Mouse (Mus musculus) frontal cortex, postnatal 25 days (tissue): ENCODE measurements at regions not wholly inside any gene's neighbourhood (a gene's known extent, or its start where the extent isn't known, plus 50 kb on each side); places are given as distances from the start of the nearest gene placed in this dataset.

Experiments used
- DNase-seq, 2 experiments: peaks; one replicate each; pipeline ENCODE4 v3.0.0; 2022; ENCODE audit warnings: low spot score in 2 of 2

DNA sequence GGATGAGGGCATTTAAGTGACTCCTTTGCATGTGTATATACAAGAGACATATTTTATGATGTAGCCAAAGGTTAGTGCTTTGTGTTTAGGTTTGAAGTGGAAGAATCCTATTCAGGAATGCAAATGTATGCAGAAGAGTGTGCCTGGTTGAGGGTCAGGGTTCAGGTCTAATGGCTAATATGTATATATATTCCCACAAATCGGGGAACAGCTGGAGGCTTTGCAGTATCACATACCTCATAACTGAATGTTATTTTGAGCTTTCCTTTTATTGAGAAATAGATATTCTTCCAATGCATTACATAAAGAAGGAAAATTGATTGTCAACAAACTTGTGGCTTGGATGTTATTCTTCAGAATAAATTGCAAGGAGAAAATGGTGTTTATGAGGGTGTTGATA lies 239.9 kb downstream of the Fam173b start:
- DNase-seq, result no peak

DNA sequence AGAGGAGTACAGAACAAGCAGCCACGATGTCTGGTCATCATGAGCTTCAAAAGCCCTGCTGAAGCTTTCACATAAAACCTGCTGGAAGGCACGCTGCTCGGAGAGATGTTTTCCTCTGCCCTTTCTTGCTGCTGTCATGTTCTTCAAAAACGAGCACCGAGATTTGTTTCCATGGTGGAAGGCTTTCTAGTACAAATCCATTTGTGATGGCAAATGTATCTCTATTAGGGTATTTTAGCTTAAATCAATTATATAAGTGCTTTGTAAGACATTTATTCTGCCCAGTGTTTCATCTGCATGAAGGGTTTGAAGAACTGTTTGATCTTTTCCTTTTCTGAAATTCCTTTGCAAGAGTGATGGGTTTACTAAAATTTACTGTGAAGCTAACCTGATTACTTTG lies 253.1 kb downstream of the Fam173b start:
- DNase-seq, result no peak

DNA sequence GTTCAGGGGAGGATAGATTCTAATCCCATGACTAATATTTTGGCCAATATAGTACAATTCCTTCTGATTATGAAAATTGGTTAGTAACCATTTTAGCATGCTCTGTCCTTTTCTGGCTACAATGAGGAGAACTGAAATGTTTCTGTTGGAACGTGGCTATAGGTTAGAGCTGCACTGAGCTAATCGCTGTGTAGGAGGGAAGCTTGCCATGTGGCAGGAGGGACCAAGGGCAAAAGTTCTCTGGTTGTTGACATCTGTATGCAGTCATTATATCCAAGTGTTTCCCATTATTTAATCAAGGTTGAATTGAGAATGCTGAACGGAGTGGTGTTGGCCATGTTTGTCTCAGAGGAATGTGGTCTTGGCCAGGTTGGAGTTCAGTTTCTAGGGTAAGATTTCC lies 253.5 kb downstream of the Fam173b start:
- no peak for DNase-seq

DNA sequence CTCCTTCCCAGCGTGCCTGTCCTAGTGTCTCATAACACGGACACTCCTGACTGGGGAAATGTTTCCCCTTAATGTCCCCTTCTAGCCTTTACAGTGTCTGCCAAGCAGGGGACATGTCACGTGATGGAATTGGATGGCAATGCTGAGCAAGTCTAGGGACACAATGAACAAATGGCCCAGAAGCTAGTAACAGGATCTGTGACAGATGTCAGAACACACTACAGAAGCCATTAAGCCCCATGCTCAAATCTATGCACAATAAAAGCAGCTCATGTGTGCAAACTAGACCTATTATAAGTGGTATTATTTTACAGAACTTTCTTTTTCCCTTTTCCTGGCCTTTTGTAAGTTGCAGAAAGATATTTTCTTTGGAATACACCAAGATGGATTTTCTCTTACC lies 267.4 kb downstream of the Fam173b start:
- no peak for DNase-seq

DNA sequence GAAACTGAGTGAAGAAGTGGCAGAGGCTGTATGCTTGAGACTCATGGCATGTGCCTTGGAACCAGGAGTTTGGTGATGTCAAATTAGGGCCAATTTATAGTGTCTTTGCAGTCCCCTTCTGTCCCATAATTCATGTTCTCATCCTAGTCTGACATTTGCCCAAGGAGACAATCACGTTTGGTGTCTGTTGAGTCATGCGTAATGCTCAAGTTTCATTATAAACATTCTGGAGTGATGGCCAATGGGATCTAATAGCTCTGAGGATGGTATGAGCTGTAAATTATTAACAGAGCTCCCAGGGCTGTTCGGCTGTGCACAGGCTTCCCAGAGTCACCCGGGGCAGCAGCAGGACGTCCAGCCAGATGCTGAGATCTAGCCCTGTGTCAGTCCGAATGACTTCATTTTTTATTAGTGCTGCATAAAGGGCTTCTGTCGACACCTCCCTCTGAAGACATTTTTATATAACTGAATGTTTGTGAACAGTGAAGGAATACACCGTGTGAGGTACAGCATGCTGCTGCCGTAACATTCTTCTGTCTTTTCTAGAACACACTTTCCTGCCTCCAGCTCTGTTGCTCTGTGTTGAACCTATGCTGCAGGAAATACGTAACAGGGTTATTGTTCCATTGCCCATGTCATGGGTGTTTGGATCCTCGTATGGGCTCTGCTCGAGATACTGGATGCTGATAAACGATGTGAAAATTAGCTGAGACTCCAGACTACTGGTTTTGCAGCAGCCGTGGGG lies 268.2 kb downstream of the Fam173b start:
- no peak for DNase-seq

DNA sequence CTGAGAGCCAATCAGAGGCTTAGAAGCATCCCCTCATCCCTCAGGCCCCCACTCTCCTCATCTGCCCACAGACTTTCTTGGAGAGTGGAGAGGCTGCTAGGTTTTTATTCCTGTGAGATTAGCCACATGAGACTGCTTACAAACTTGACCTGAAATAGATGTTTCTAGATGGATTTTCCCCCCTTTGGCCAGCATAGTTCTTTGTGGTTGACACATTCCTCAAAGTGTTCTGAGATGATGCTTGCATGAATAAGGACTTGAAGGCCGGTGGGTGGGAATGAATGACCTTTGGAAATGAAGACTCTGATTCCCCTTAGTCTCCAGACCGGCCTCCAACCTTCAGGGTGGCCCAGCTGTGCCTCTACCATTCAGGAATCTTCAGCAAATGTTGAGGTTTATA lies 273.8 kb downstream of the Fam173b start:
- no peak for DNase-seq

DNA sequence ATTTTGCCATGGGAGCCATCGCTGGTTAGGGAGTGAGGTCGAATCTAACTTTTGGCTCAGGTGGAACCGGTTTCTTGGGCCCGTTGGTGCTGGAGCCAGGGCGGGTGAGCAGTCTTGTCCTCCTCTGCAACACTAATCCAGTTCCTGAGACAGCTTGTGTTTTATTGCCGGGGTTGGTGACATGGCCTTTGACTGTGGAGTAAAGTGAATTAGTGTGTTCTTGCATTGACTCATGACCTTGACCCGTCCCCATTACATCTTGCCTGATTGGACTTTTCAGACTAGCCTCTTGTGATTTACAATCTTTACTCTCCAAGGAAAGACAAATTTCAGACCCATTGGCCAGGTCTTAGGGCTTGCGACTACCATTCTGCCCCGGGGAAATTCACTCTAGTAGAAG lies 278.8 kb downstream of the Fam173b start:
- DNase-seq, result no peak

DNA sequence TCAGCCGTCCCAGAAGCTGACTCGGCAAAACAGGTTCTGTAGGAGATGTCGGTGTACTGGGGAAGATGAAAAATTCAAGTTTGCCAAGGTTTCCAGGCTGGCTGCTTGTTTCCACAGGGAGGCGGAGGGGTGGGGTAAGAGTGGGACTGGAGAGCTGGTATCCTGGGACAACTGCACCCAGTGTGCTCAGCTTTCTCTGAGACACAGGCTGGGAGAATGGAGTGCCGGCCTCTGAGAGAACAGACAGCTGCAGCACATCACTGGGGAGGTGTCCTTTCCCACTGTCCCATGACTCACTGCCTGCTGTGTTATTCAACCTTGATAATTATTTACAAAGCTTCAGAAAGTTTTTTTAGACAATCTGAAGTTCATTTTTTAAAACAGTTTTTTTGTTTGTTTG lies 280.7 kb downstream of the Fam173b start:
- no peak for DNase-seq

DNA sequence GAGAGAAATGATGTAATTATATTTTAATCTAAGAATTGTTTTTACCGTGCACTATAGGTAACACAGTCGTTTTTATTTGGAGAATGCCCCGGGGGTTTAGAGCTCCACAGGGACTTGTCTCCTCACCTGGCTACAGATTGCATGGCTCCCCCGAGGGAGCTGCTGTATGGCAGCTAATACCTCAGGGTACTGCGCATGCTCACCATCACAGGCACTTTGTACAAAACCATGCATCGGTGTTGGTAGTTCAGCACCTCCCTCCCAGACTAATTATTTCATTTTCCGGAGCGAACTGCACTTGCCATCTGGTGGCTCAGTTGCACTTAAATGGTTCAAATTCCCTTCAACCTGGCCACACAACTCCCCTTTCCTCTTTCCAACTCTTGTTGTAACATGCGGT lies 281.9 kb downstream of the Fam173b start:
- no peak for DNase-seq

DNA sequence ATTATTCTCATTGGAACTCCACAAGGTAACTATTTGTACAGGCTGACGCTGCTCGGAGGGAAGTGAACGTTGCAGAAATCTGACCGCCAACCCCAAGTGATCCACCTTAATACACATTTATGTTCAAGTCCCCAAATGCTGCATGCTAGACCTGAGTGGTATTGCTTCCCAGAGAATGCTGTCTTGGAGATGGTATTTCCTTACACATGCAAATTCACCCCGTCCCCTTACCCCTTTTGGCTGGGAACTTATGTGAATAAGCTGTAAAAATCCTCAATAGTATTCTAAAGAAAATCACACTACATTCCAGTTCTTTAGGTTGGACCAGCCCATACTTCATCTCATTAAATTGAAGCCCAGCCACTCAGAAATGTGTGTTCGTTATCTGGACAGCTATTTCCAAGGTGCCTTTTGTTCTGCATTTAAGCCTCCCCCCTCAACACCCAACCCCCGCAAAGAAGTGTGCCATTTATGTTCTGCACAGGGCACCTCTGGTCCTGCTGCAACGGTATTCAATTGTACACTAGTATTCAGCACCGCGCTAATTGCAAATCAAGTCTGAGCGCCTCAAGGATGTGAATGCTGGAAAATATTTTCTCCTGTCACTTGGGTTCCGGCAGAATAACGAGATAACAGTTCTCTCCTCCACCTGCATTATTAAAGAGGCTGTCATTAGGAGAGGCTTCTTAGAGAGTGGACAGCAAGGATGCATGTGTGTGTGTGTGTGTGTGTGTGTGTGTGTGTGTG lies 278.0 kb upstream of the Tas2r119 start:
- DNase-seq, result no peak

DNA sequence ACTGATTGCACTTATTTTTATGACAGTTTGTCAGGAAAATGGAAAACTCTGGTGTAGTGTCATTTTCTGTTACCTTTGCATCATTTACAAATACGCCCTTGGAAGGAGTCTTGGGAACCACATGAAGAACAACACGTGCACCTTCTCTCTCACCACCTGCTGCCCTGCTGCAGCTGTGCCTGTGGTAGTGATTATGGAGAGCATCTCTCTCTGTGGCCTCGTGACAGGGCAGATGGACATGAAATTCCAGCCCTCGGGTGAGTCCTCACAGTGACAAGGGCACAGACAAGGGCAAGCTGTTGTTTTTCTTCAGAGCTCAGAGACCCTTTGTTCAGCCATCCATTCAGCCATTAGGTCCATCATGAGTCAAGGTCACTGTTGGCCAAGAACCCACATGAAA lies 276.8 kb upstream of the Tas2r119 start:
- DNase-seq, result no peak

DNA sequence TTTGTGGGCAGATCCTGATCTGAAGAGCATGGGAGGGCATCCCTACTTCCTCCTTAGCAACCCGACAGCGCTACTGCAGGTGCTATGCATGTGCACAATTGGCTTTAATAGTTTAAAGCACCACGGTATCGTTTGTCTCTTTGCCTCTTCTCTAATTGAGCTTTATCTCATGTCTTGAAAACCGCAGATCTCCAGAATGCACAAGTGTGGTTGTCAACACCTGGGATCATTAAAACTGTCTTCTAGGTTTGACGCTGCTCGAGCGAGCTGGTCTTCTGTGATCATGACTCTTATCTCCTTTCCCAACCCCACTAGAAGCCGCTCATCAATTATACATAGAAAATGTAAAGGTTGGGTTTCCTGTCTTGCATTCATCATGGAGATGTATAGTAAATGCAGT lies 268.7 kb upstream of the Tas2r119 start:
- no peak for DNase-seq

DNA sequence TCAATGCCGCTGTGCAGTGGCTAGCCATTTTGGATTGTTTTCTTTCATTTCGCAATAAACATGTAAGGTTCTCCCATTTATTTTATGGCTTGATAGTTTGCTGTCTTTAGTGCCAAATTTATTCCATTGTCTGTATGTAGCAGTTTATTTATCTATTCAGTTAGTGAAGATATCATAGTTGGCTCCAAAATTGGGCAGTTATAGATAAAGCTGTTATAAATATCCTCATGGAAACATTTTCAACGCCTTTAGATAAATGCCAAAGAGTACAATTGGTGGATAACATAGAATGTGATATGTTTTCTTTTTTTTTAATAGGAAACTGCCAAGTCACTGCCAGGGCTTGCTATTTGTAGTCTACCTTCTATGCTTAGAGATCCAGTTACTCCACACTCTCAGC lies 265.1 kb upstream of the Tas2r119 start:
- DNase-seq, result no peak

DNA sequence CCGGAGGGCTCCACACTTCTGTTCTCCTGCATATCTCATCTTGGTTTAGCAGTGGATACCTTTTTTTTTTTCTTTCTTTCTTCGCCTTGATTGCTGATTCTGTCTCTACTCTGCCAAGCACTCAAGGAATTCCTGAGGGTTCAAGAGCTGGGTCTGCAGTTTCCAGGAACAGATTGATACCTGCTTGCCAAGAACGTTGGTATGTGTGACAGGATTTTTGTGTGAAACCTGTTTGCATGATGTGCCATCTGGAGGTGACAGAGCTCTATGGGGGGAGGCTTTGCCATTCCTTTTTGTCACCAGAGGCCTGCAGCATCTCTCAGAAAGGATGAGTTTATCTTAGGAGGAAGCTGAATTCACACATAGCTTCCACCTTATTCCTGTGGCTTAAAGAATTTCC lies 255.6 kb upstream of the Tas2r119 start:
- DNase-seq, result no peak

DNA sequence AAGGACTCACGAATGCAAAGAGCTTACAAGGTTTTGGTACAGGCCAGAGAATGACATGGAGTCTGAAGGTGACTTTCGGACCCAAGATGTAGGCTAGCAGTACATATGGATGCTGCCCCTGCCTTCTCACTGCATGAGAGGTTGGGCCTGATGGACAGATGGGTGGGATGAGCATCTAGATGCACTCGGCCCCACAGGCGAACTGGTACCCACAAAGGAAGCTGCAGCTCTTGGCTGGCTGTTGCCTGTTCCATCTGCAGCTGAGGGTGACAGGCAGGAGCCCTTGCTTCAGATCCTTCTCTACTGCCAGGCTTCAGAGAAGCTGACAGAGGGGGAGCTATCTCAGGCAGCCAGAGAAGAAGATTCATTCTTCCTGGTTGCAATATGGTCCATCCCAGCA lies 216.8 kb upstream of the Tas2r119 start:
- no peak for DNase-seq

DNA sequence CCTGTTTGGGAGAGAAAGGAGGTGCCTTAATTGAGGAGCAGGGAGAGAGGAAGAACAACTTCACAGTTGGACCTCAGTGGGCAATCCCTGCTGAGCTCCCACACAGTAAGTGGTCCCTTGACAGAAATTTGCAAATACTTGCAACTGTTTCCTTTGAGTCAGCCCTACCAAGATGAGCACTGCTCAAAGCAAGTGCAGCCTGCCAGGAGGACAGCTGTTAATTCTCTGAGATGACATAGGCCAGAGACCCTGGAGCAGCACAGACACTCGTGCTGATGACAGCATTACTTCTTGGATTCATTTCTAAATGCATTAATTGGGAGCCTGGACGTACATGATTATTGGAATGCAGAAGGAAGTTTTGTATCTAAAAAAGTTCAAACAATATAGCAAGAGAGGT lies 215.1 kb upstream of the Tas2r119 start:
- no peak for DNase-seq

DNA sequence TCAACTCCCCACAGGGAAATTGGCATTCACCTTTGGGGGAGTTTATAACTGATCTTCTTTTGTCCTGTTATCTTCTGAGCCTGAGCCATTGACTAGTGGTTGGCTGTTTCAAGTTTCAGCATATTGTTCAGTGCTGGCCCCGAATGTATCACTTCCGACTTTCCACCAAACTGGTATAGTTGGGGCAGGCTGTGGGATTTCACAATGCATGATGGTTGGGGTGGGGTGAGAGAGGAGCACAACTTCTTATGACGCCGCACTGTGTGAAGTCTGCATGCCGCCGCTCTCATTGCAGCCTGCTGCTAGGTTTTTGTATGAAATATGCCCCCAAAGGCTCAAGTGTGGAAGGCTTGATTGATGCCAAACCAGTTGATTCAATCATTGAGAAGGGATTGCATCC lies 212.2 kb upstream of the Tas2r119 start:
- no peak for DNase-seq

DNA sequence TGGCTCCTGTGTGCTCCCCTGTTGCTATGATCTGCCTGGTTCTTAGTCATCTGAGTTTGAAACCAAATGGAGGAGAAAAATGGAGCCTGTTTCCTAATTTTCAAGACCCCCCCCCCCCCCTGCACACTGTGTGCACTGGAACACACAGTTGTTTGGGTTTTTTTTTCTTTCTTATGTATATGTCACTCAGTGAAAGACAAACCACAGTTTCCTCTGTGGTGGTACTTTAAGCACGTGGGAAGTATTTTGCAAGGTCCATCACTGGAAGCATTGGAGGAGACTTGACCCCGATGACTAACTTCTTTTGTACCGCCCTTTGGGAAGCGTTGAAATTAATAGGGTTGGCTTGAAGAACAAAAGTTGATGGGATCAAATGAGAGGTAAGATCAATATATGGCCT lies 211.5 kb upstream of the Tas2r119 start:
- DNase-seq, result no peak

DNA sequence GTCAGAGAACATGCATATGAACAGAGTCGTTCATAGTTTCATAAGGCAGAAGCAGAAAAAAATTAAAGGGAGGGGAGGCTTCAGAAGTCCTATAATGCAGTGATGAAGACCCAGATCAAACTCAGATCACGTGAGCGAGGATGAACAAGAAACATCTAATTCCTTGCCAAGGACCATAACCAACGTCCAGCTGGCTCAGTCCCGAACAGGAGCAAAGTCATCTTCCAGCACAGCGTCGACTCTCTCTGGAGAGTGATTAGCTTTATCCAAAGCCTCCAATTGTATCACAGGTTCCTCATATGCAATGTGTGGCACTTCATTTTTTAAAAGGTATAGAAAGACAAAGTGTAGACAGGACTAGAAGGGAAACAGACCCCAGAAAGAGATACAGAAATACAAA lies 204.2 kb upstream of the Tas2r119 start:
- no peak for DNase-seq

DNA sequence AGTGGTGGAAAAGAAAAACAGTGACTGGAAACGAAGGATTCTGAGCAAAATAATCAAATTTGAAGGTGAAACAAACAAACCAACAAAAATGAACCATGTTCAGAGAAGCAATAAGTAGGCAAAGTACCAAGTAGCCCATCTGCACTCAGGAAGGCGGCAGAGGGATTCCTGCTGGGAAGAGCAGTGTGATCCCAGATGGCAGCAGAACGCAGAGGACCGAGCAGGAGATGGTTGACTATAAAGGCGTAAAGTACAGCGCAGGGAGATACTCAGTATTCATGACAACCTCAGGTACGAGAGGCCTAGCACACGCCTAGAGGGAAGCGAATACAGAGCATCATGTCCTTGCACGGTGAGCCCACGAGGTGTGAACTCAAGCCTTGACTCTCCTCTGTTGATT lies 203.2 kb upstream of the Tas2r119 start:
- no peak for DNase-seq

DNA sequence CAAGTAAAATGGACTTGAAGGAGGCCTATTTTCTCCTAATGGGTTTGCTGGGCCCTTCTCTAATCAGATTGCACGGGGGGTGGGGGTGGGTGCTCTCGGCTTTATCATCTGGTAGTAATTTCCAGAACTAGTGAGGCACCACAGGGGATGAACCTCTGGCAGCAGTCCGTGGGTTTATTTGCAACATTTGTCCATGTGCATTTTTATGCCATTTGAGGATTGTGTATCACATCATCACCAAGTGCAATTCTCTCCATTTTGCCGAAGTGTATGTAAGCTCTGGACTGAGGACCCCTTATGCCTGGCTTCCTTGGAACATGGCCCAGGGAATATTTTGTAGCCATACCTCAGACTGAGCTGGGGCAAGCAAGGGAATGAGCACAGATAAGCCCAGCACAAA lies 200.6 kb upstream of the Tas2r119 start:
- no peak for DNase-seq

DNA sequence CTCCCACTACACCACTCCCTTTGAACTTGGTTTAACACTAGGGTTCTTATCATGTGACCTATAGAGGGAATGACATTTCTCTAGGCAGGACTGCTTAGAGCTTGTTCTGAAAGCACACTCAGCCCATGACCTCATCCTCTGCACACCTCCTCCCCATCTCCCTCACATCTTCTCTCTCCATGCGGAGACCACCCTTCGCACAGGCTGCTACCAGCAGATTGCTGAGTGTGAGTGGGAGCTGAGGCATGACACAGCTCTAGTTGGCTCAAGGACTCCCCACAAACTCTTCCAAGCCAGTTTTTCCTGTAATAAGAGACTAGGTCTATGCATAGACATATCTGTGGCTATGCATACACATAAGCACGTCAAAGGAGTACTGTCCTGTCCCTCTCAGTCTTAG lies 199.5 kb upstream of the Tas2r119 start:
- no peak for DNase-seq

DNA sequence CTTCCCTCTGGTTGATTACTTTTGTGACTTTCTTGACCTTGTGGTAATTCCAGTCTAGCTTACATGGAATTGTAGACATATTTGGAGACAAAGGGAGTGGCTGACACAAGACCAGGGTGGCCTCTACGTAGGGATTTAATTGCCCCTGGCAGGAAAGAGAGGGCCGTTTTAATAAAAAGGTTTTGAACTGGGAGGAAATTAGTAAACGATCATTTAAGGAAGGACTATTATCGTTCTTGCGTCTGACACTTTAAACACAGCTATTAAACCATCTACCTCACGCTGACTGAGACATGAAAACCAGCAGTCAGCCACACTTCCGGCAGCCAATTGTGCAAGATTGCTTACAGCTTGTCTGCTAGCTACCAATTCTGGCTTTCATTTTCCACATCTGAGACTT lies 197.1 kb upstream of the Tas2r119 start:
- no peak for DNase-seq

DNA sequence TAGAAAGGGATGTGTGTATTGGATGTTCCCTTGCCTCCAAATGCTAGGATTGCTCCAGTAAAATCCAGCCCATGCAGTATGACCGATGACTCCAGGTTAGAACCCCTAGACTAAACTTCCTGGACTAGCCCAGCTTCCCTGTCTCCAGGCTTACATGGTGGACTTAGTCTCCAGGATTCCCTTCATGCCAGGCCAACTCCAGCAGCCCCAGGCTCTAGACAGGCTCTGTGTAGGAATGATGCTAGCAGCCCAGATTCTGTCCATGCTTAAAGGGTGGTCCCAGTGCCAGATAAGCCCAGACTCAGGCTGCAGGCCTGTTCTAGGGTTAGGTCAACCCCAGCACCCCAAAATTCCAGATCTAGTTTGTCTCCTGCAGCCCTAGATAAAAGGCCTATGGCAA lies 196.3 kb upstream of the Tas2r119 start:
- DNase-seq, result no peak
